Mouse (Mus musculus): ENCODE measurements around the gene L1td1. TPM values are rescaled to one million over a fixed set of nuclear protein-coding genes. Genes with fewer than 3 reads are reported as not detected.
"Not testable (repeated sequence)": the region's sequence is repeated elsewhere in the genome, so short reads cannot be mapped to it uniquely, and the experiment has no call there.

Gene L1td1
- not detected for total RNA-seq (2021)
- long read RNA-seq: 0 reads

- no peak for DNase-seq (ENCODE audit: low spot score in 2 of 2)
These were observed at the start of gene L1td1 for GRCm38 (mm10) chr4:98726590-98727237. Gene L1td1, plus strand, starts transcription at chr4:98726734.

- DNase-seq (ENCODE audit: low spot score in 2 of 2): no peak
These were observed 49.0 kb upstream of the L1td1 start for GRCm38 (mm10) chr4:98677506-98677905.

- DNase-seq (ENCODE audit: low spot score in 2 of 2): peak in 1 of 2 experiments; percentile 23
These were observed 39.8 kb upstream of the L1td1 start for GRCm38 (mm10) chr4:98686678-98687267.

GRCm38 (mm10) chr4:98688116-98688515 lies 38.4 kb upstream of the L1td1 start:
- DNase-seq (ENCODE audit: low spot score in 2 of 2): no peak

- DNase-seq (ENCODE audit: low spot score in 2 of 2): no peak
These were observed 38.0 kb upstream of the L1td1 start for GRCm38 (mm10) chr4:98688520-98688919.

- no peak for DNase-seq (ENCODE audit: low spot score in 2 of 2)
These were observed 36.5 kb upstream of the L1td1 start for GRCm38 (mm10) chr4:98689988-98690387.

- DNase-seq (ENCODE audit: low spot score in 2 of 2): no peak
These were observed 32.9 kb upstream of the L1td1 start for GRCm38 (mm10) chr4:98693465-98694185.

GRCm38 (mm10) chr4:98697932-98698331 lies 28.6 kb upstream of the L1td1 start:
- no peak for DNase-seq (ENCODE audit: low spot score in 2 of 2)

- DNase-seq (ENCODE audit: low spot score in 2 of 2): no peak
These were observed 27.6 kb upstream of the L1td1 start for GRCm38 (mm10) chr4:98698921-98699320.

GRCm38 (mm10) chr4:98700156-98700555 lies 26.4 kb upstream of the L1td1 start:
- DNase-seq (ENCODE audit: low spot score in 2 of 2): no peak

- peak; percentile 52 to 83 for DNase-seq (ENCODE audit: low spot score in 2 of 2)
These were observed 24.2 kb upstream of the L1td1 start for GRCm38 (mm10) chr4:98702201-98702894.

- DNase-seq (ENCODE audit: low spot score in 2 of 2): no peak
These were observed 15.6 kb upstream of the L1td1 start for GRCm38 (mm10) chr4:98710891-98711290.

GRCm38 (mm10) chr4:98717735-98718546 lies 8.6 kb upstream of the L1td1 start:
- no peak for DNase-seq (ENCODE audit: low spot score in 2 of 2)

GRCm38 (mm10) chr4:98718547-98718917 lies 8.0 kb upstream of the L1td1 start:
- DNase-seq (ENCODE audit: low spot score in 2 of 2): no peak

GRCm38 (mm10) chr4:98722454-98722853 lies 4.1 kb upstream of the L1td1 start:
- DNase-seq (ENCODE audit: low spot score in 2 of 2): peak; percentile 16 to 78

GRCm38 (mm10) chr4:98724682-98725081 lies 1.9 kb upstream of the L1td1 start:
- not testable (repeated sequence) for DNase-seq (ENCODE audit: low spot score in 2 of 2)

- DNase-seq (ENCODE audit: low spot score in 2 of 2): no peak
These were observed 1.1 kb upstream of the L1td1 start for GRCm38 (mm10) chr4:98725439-98725838.

GRCm38 (mm10) chr4:98727295-98727958 lies 893 bp downstream of the L1td1 start:
- no peak for DNase-seq (ENCODE audit: low spot score in 2 of 2)

GRCm38 (mm10) chr4:98727959-98728347 lies 1.4 kb downstream of the L1td1 start:
- DNase-seq (ENCODE audit: low spot score in 2 of 2): no peak

GRCm38 (mm10) chr4:98728716-98729115 lies 2.2 kb downstream of the L1td1 start:
- no peak for DNase-seq (ENCODE audit: low spot score in 2 of 2)
